Mouse (Mus musculus): ENCODE measurements around the gene Rcor1.
"Not testable (repeated sequence)": the region's sequence is repeated elsewhere in the genome, so short reads cannot be mapped to it uniquely, and the experiment has no call there.

Gene Rcor1

GRCm38 (mm10) chr12:111069299-111069698, 30.1 kb downstream of the Rcor1 start:
- not testable (repeated sequence) for DNase-seq (ENCODE audit: low spot score)

GRCm38 (mm10) chr12:111071009-111071408, 31.9 kb downstream of the Rcor1 start:
- no peak for DNase-seq (ENCODE audit: low spot score)

- DNase-seq (ENCODE audit: low spot score): peak; percentile 36
Observed at GRCm38 (mm10) chr12:111071477-111072152, 32.5 kb downstream of the Rcor1 start.

- no peak for DNase-seq (ENCODE audit: low spot score)
Observed at GRCm38 (mm10) chr12:111076385-111076965, 37.3 kb downstream of the Rcor1 start.

- no peak for DNase-seq (ENCODE audit: low spot score)
Observed at GRCm38 (mm10) chr12:111085579-111085978, 46.4 kb downstream of the Rcor1 start.

GRCm38 (mm10) chr12:111087066-111087465, 47.9 kb downstream of the Rcor1 start:
- DNase-seq (ENCODE audit: low spot score): no peak

- no peak for DNase-seq (ENCODE audit: low spot score)
Observed at GRCm38 (mm10) chr12:111088186-111088585, 49.0 kb downstream of the Rcor1 start.

- DNase-seq (ENCODE audit: low spot score): no peak
Observed at GRCm38 (mm10) chr12:111088731-111089141, 49.6 kb downstream of the Rcor1 start.

GRCm38 (mm10) chr12:111089145-111089544, 50.0 kb downstream of the Rcor1 start:
- no peak for DNase-seq (ENCODE audit: low spot score)

- DNase-seq (ENCODE audit: low spot score): no peak
Observed at GRCm38 (mm10) chr12:111090801-111091200, 51.6 kb downstream of the Rcor1 start.

- no peak for DNase-seq (ENCODE audit: low spot score)
Observed at GRCm38 (mm10) chr12:111091981-111092380, 52.8 kb downstream of the Rcor1 start.

GRCm38 (mm10) chr12:111094073-111094472, 54.9 kb downstream of the Rcor1 start:
- DNase-seq (ENCODE audit: low spot score): no peak

GRCm38 (mm10) chr12:111095086-111095485, 55.9 kb downstream of the Rcor1 start:
- DNase-seq (ENCODE audit: low spot score): no peak

GRCm38 (mm10) chr12:111096249-111096648, 57.1 kb downstream of the Rcor1 start:
- no peak for DNase-seq (ENCODE audit: low spot score)

GRCm38 (mm10) chr12:111097036-111097435, 57.9 kb downstream of the Rcor1 start:
- DNase-seq (ENCODE audit: low spot score): no peak

GRCm38 (mm10) chr12:111111176-111111575, 72.0 kb downstream of the Rcor1 start:
- DNase-seq (ENCODE audit: low spot score): peak; percentile 48

GRCm38 (mm10) chr12:111114593-111114992, 75.4 kb downstream of the Rcor1 start:
- DNase-seq (ENCODE audit: low spot score): no peak

GRCm38 (mm10) chr12:111119506-111120085, 80.4 kb downstream of the Rcor1 start:
- DNase-seq (ENCODE audit: low spot score): no peak

GRCm38 (mm10) chr12:111120976-111121645, 82.0 kb downstream of the Rcor1 start:
- DNase-seq (ENCODE audit: low spot score): no peak

GRCm38 (mm10) chr12:111122332-111122852, 83.2 kb downstream of the Rcor1 start:
- DNase-seq (ENCODE audit: low spot score): no peak

- DNase-seq (ENCODE audit: low spot score): no peak
Observed at GRCm38 (mm10) chr12:111124601-111125260, 85.6 kb downstream of the Rcor1 start.

GRCm38 (mm10) chr12:111125666-111126065, 86.5 kb downstream of the Rcor1 start:
- DNase-seq (ENCODE audit: low spot score): no peak

All from ovary, adult 18-20 months (tissue).